Mouse (Mus musculus) forebrain, embryonic 14.5 days (tissue): Measurements from ENCODE around the gene Tiam1. TPM values are rescaled to one million over a fixed set of nuclear protein-coding genes. Genes with fewer than 3 reads are reported as not detected.

Experiments
- ATAC-seq: fragments of 200-750 bp; cut with Nextera tagmentation; 2 replicates; pipeline ENCODE4 v1.8.0; 2017; ENCODE audit warnings: mild to moderate bottlenecking, moderate library complexity
- DNase-seq: peaks from one replicate; pipeline ENCODE4 v3.0.0-alpha.2; 2015; ENCODE audit warnings: low spot score
- H3K27ac ChIP-seq: fragments of 300-500 bp; sonication (generic); 2 replicates; pipeline ENCODE4 v1.5.1; 2014; ENCODE audit warnings: low read depth, mild to moderate bottlenecking, control low read depth, low read length, moderate library complexity
- H3K27me3 ChIP-seq: fragments of 300-500 bp; sonication (generic); replicated peaks from 2 replicates; pipeline ENCODE4 v1.6.1; 2014; ENCODE audit warnings: low read length, control low read depth, mixed read lengths; ENCODE audit not compliant: control insufficient read depth, insufficient read depth
- H3K36me3 ChIP-seq: fragments of 300-500 bp; sonication (generic); 2 replicates; pipeline ENCODE4 v1.6.1; 2014; ENCODE audit warnings: low read length, control low read depth; ENCODE audit not compliant: control insufficient read depth, insufficient read depth
- H3K4me1 ChIP-seq: fragments of 300-500 bp; sonication (generic); 2 replicates; pipeline ENCODE4 v1.6.1; 2014; ENCODE audit warnings: antibody characterized with exemption, low read length, control low read depth; ENCODE audit not compliant: control insufficient read depth, insufficient read depth
- H3K4me2 ChIP-seq: fragments of 300-500 bp; sonication (generic); 2 replicates; pipeline ENCODE4 v1.6.1; 2014; ENCODE audit warnings: mild to moderate bottlenecking, control low read depth, low read length
- H3K4me3 ChIP-seq: fragments of 300-500 bp; sonication (generic); 2 replicates; pipeline ENCODE4 v1.5.1; 2014; ENCODE audit warnings: low read depth, low read length, control low read depth
- H3K9ac ChIP-seq: fragments of 300-500 bp; sonication (generic); 2 replicates; pipeline ENCODE4 v1.6.1; 2014; ENCODE audit warnings: mild to moderate bottlenecking, low read length, control low read depth, moderate library complexity
- H3K9me3 ChIP-seq: fragments of 300-500 bp; sonication (generic); replicated peaks from 2 replicates; pipeline ENCODE4 v1.6.1; 2016; ENCODE audit warnings: low read length, control low read depth, mixed read lengths; ENCODE audit not compliant: control insufficient read depth
- WGBS: fragments of 180-500 bp; shearing (Covaris S2); extraction: QIAGEN DNeasy Blood & Tissue Kit; methylation state at CpG from one replicate; pipeline ENCODE4 v1.1.7; 2014; 5-methylcytosine and 5-hydroxymethylcytosine counted together
- polyA plus RNA-seq: library from polyadenylated mRNA; unstranded; fragments of >200 nt; fragmentation: Nextera tagmentation; extraction: Ambion mirVana; gene quantifications from 2 replicates; pipeline ENCODE4 v1.2.1, GENCODE M21; 2014

Tiam1 gene
- polyA plus RNA-seq, 1 experiment from 2014 or later = 22.4 TPM

DNA sequence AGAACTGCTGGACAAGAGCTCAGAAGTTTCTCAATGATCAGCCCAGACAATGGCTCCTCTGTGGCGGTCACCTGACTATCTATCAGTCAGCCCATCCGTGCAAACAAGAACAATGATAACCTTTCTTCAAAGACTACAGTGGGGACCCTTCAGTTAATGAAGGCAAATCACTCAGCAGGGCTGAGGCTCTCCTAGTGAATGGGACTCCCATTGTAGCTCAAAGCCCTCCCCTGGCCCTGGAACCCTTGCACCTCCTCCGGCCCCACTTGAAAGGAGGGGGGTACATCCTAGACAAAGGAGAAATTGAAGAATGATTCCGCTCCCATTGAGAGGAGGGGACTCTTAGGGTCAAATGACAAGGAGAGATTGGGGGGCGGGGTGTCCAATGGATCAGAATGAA, 280.3 kb downstream of the Tiam1 start:
- Histone ChIP-seq H3K9me3 (no peaks in the 10 kb centered on the region), H3K4me3 (no peak overlapping the region), H3K4me1 (0 out of 2 replicates have a peak, but pooled peaks cover 3% of the 10 kb centered on the region), H3K27ac (no peak overlapping the region), H3K27me3 (no peaks in the 10 kb centered on the region), H3K36me3 (peaks cover 9% of the 10 kb centered on the region), H3K9ac (no peak overlapping the region), H3K4me2 (no peak overlapping the region)
- ATAC-seq (peak; percentile 8; the same call in 1 of the 2 replicates), DNase-seq (no peak)
- WGBS = 17% methylated on average over 5 of the region's 5 CpGs

GRCm38 (mm10) chr16:89861531-89861930, 282.0 kb downstream of the Tiam1 start:
- H3K4me3 ChIP-seq = no peak overlapping the region
- H3K27me3 ChIP-seq = no peaks in the 10 kb centered on the region
- no peak for ATAC-seq
- 51% methylated on average over 5 of the region's 5 CpGs for WGBS
- no peak for DNase-seq
- H3K27ac ChIP-seq = no peak overlapping the region
- peaks cover 11% of the 10 kb centered on the region for H3K36me3 ChIP-seq
- H3K9me3 ChIP-seq = no peaks in the 10 kb centered on the region
- H3K4me2 ChIP-seq = no peak overlapping the region
- H3K4me1 ChIP-seq = 0 out of 2 replicates have a peak, but pooled peaks cover 3% of the 10 kb centered on the region
- H3K9ac ChIP-seq = no peak overlapping the region

DNA sequence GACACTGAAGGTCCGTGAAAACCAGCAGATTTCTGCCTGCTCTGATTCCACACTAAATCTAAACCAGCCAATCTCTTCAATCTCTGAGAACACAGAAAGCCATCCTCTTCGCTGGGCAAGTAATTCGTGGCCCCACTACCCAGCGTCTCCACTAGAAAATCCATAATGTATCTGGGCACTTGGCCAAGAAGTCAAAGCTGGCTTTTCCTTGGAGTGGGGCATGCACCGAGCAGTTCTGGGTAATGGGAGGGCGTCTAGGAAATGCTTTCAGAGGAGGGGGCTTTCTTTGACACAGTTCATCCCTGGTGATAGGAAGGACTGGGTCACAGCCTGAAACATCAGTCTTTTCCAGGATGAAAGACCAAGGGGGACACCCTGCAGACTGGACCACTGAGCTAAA, 282.9 kb downstream of the Tiam1 start:
- DNase-seq (peak; percentile 53), ATAC-seq (peak; percentile 43; the same call in 1 of the 2 replicates)
- Histone ChIP-seq H3K4me1 (0 out of 2 replicates have a peak, but pooled peaks cover 3% of the 10 kb centered on the region), H3K9ac (no peak overlapping the region), H3K9me3 (no peaks in the 10 kb centered on the region), H3K36me3 (peaks cover 11% of the 10 kb centered on the region), H3K4me3 (no peak overlapping the region), H3K27me3 (no peaks in the 10 kb centered on the region), H3K4me2 (no peak overlapping the region), H3K27ac (no peak overlapping the region)
- 46% methylated on average over 6 of the region's 6 CpGs for WGBS

DNA sequence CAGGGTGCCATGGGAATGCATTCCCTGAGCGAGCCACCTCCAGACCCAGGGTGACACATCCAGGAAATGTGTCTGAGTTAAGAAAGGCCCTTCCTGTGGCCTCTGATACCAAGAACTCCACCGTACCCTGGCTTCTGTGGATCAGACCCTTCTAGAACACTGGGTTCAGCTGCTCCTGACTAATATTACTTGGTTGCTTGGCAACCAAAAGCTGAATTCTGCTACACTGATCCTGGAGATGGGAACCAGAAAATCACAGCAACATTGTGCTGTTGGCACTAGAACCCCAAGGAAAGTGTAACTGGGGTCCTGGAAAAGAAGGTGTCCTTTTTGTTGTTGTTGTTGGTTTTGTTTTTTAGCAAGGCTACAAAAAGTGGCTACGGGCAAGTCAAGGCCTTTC, 285.9 kb downstream of the Tiam1 start:
- 79% methylated on average over 3 of the region's 3 CpGs for WGBS
- no peak for DNase-seq
- no peaks in the 10 kb centered on the region for H3K27me3 ChIP-seq
- H3K9me3 ChIP-seq = no peaks in the 10 kb centered on the region
- H3K36me3 ChIP-seq = peaks cover 20% of the 10 kb centered on the region
- H3K27ac ChIP-seq = no peak overlapping the region
- no peak overlapping the region for H3K4me2 ChIP-seq
- 0 out of 2 replicates have a peak, but pooled peaks cover 3% of the 10 kb centered on the region for H3K4me1 ChIP-seq
- no peak overlapping the region for H3K9ac ChIP-seq
- no peak overlapping the region for H3K4me3 ChIP-seq
- ATAC-seq = no peak

DNA sequence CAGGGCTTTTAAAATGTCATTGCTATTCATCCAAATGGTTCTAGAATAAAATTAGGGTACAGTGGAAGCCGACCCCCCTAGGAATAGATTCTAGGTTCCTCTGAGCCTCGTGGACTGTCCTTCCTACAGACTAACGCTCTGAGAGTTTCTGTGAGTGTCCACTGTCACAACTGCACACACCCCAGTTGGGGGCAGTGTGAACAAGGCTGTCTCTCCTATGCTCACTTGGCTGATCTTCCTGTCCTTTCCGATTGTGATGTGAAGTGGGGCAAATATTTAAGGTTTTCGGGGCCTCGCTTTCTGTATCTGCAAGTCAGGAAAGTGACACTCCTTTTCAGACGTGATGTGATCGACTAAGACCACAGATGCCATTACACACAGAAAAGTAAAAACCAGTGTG, 288.8 kb downstream of the Tiam1 start:
- Histone ChIP-seq H3K36me3 (peaks cover 23% of the 10 kb centered on the region), H3K27ac (no peak overlapping the region), H3K4me3 (no peak overlapping the region), H3K4me2 (no peak overlapping the region), H3K9ac (no peak overlapping the region), H3K27me3 (no peaks in the 10 kb centered on the region), H3K4me1 (no peaks in the 10 kb centered on the region), H3K9me3 (no peaks in the 10 kb centered on the region)
- 86% methylated on average over 8 of the region's 8 CpGs for WGBS
- ATAC-seq (no peak), DNase-seq (no peak)

DNA sequence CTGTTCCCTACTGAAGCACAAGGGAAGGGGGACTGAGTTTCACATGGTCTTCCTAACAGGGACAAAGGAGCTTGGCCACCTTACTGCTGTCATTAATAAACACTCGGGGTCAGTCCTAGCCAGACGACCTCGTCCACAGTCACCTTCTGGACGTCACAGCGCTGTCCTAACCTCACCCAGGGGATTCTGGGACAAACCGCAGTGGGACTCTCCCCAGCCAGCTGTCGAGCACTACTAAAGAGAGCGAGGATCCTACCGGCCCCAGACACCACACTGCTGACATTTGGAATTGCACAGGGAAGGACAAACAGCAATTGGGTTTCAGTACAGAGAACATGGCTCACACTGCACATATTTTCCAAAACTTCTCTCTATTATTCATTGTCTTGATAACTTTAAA, 292.2 kb downstream of the Tiam1 start:
- no peak for DNase-seq
- Histone ChIP-seq H3K4me1 (no peaks in the 10 kb centered on the region), H3K27ac (no peak overlapping the region), H3K27me3 (no peaks in the 10 kb centered on the region), H3K36me3 (peaks cover 11% of the 10 kb centered on the region), H3K9me3 (no peaks in the 10 kb centered on the region; the same call in 1 of the 2 replicates), H3K9ac (no peak overlapping the region), H3K4me2 (no peak overlapping the region), H3K4me3 (no peak overlapping the region)
- WGBS = 82% methylated on average over 9 of the region's 9 CpGs
- ATAC-seq = no peak

DNA sequence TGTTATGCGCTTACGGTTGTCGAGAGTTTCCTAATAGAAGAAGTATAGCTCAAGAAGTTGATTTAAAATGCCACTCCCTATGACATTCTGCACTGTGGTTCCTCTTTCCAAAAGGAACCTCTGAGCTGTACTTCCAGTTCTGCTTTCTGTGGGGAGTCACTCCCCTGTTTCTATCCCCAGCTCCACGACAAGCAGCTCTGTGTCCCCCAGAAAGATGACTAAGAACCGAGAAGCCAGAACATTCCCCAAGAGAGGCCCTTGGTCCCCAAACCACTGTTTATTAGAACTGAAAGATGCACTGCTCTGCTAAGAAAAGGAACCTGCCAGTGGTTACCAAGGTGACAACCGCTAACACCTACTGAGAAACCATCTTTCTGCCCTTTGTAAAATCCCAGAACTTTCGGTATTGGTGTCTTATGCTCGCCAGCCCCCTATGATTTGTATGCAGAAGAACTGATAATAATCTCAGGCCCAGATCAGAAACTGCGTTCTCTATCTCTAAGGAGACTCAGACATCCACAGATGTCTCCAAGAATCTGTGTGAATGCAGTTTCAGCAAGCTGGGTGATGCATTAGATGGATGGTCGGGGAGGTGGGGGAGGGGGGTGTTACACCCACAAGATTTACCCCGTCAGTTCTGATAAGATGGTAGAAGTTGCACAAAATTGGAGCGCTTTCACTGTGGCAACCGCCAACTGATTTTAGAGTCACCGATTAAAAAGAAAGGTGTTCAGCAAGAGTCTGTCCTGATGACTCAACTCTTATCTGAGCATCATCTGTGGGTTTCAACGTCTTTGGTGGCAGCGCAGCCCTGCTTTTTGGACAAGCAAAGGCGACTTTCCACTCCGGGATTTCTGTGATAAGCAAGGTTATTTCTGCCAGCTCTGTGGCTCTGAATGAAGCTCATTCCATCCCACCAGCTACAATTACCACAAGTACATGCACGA, 294.6 kb downstream of the Tiam1 start:
- ATAC-seq (no peak), DNase-seq (no peak)
- Histone ChIP-seq H3K36me3 (peaks cover 2% of the 10 kb centered on the region; the same call in 1 of the 2 replicates), H3K27me3 (no peaks in the 10 kb centered on the region), H3K9ac (no peak overlapping the region), H3K9me3 (no peaks in the 10 kb centered on the region; the same call in 1 of the 2 replicates), H3K4me2 (no peak overlapping the region), H3K4me1 (no peaks in the 10 kb centered on the region), H3K27ac (no peak overlapping the region), H3K4me3 (no peak overlapping the region)
- 94% methylated on average over 19 of the region's 19 CpGs for WGBS

GRCm38 (mm10) chr16:89848179-89848578, 295.4 kb downstream of the Tiam1 start:
- ATAC-seq (no peak), DNase-seq (no peak)
- Histone ChIP-seq H3K4me1 (no peaks in the 10 kb centered on the region), H3K4me3 (no peak overlapping the region), H3K27ac (no peak overlapping the region), H3K4me2 (no peak overlapping the region), H3K36me3 (peaks cover 2% of the 10 kb centered on the region; the same call in 1 of the 2 replicates), H3K9me3 (no peaks in the 10 kb centered on the region; the same call in 1 of the 2 replicates), H3K27me3 (no peaks in the 10 kb centered on the region), H3K9ac (no peak overlapping the region)
- 98% methylated on average over 3 of the region's 3 CpGs for WGBS

GRCm38 (mm10) chr16:89845461-89845860, 298.1 kb downstream of the Tiam1 start:
- H3K9ac ChIP-seq = no peak overlapping the region
- no peak overlapping the region for H3K4me2 ChIP-seq
- 55% methylated on average over 8 of the region's 8 CpGs for WGBS
- H3K36me3 ChIP-seq = no peaks in the 10 kb centered on the region
- ATAC-seq (no peak), DNase-seq (no peak)
- H3K9me3 ChIP-seq = no peaks in the 10 kb centered on the region; the same call in 1 of the 2 replicates
- H3K4me3 ChIP-seq = no peak overlapping the region
- no peaks in the 10 kb centered on the region for H3K27me3 ChIP-seq
- no peak overlapping the region for H3K27ac ChIP-seq
- no peaks in the 10 kb centered on the region for H3K4me1 ChIP-seq
